Mouse (Mus musculus): ENCODE data around the gene Tbl2. TPM values are rescaled to one million over a fixed set of nuclear protein-coding genes. Genes with fewer than 3 reads are reported as not detected.

Gene Tbl2
- polyA plus RNA-seq (2014; fragmentation: Illumina TruSeq; extraction: RNeasy Lipid Tissue Mini Kit (QIAGEN cat#74804); ENCODE audit: low read depth, low replicate concordance) = 5.3 TPM

DNA sequence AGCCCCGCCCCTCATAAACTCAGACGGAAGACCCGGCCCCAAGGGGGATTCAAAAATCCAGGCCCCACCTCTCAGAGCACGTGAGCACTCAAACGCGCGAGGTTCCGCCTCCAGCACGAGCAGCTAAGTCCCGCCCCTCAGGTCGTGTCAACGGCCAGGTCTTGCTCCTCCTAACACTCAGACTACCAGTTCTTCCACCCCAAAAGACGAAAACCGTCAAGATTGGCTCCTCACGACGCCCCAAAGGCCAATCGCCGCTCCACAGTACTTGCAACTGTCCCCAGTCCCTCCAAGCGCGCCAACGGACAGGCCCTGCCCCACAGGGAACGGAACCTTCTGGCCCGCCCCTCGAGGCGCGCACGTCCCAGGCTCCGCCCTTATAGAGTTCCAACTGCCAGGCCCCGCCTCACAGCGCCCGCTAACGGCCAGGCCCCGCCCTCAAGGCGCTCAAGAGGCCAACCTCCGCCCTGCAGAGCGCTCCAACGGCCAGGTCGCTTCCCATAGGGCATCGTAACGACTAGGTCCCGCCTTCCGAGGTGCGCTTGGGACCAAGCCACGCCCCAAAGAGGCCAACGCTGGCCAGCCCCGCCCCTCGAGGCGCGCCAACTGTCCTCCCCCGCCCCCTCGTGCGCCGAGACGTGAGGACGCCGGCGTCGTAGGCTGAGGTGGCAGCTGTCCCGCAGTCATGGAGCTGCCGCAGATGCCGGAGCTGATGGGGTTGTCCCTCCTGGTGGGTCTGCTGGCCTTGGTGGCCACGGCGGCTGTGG is at the start of gene Tbl2:
Gene Tbl2, plus strand, starts transcription at position 605 of the 767 bp plus-strand sequence.

DNA sequence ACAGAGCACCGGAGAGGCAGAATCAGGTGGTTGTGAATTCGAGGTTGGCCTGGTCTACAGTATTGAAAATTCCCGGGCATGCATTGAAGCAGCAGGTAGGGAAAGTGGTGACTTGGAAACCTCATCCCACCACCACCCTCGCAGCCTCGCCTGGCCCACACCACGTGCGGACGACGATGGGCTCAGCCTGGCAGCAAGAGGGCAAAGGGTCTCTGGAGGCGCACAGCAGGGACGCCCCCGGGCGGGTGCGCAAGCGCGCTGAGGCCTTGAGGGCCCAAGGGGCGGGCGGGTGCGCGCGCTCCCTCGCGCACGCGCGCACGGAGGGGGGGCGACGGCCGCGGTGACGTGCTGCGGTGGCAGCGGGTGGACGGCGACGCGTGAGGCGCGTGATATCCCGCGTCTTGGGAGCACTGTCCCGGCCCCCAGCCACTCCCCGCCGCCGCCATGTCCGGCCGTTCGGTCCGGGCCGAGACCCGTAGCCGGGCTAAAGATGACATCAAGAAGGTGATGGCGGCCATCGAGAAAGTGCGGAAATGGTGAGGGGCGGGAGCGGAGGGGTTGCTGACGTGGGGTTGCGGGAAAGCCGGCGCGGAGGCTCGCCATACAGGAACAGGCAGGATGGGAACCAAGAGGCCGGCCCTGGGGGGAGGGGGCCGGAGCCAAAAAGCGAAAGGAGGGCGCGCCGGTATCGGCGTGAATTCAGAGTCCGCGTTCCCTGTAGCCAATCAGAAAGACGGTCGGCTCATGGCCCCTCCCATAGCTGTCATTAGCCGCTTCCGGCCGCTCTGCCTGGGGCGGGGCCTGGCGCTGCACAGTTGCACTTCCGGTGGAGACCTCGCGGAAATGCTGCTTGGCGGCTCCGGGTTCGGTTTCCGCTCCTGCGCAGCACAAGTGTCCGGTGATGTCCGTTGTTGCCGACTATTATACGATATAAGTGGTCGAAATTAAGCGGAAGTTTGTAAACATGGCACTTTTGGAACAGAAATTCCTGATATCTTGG is 18.9 kb downstream of the Tbl2 start, which contains the start of gene Bcl7b:
Gene Bcl7b, plus strand, starts transcription at position 221 of the 1,000 bp plus-strand sequence.

GRCm38 (mm10) chr5:135186621-135187348 is 37.3 kb downstream of the Tbl2 start, which contains the start of gene Baz1b:
TSS of gene Baz1b (plus strand) at chr5:135187264.

Other genes starting within 250 kb of the Tbl2 start
- gene Tmem270, start 242.9 kb upstream of the Tbl2 start, polyA plus RNA-seq (2014; fragmentation: Illumina TruSeq; extraction: RNeasy Lipid Tissue Mini Kit (QIAGEN cat#74804); ENCODE audit: low read depth, low replicate concordance) = not detected
- gene Cldn13, start 234.1 kb upstream of the Tbl2 start, polyA plus RNA-seq (2014; fragmentation: Illumina TruSeq; extraction: RNeasy Lipid Tissue Mini Kit (QIAGEN cat#74804); ENCODE audit: low read depth, low replicate concordance) = not detected
- 1.4 TPM for gene Mettl27, start 217.3 kb upstream of the Tbl2 start, polyA plus RNA-seq (2014; fragmentation: Illumina TruSeq; extraction: RNeasy Lipid Tissue Mini Kit (QIAGEN cat#74804); ENCODE audit: low read depth, low replicate concordance)
- gene Cldn4, start 202.7 kb upstream of the Tbl2 start, polyA plus RNA-seq (2014; fragmentation: Illumina TruSeq; extraction: RNeasy Lipid Tissue Mini Kit (QIAGEN cat#74804); ENCODE audit: low read depth, low replicate concordance) = not detected
- gene Cldn3, start 163.4 kb upstream of the Tbl2 start, polyA plus RNA-seq (2014; fragmentation: Illumina TruSeq; extraction: RNeasy Lipid Tissue Mini Kit (QIAGEN cat#74804); ENCODE audit: low read depth, low replicate concordance) = 0.37 TPM
- 75.7 TPM for gene Abhd11, start 140.5 kb upstream of the Tbl2 start, polyA plus RNA-seq (2014; fragmentation: Illumina TruSeq; extraction: RNeasy Lipid Tissue Mini Kit (QIAGEN cat#74804); ENCODE audit: low read depth, low replicate concordance)
- gene Stx1a, start 126.2 kb upstream of the Tbl2 start, polyA plus RNA-seq (2014; fragmentation: Illumina TruSeq; extraction: RNeasy Lipid Tissue Mini Kit (QIAGEN cat#74804); ENCODE audit: low read depth, low replicate concordance) = 3.7 TPM
- gene Dnajc30, start 85.5 kb upstream of the Tbl2 start, polyA plus RNA-seq (2014; fragmentation: Illumina TruSeq; extraction: RNeasy Lipid Tissue Mini Kit (QIAGEN cat#74804); ENCODE audit: low read depth, low replicate concordance) = 38.5 TPM
- gene Bud23, start 84.7 kb upstream of the Tbl2 start, polyA plus RNA-seq (2014; fragmentation: Illumina TruSeq; extraction: RNeasy Lipid Tissue Mini Kit (QIAGEN cat#74804); ENCODE audit: low read depth, low replicate concordance) = 34.6 TPM
- gene Vps37d, start 71.4 kb upstream of the Tbl2 start, polyA plus RNA-seq (2014; fragmentation: Illumina TruSeq; extraction: RNeasy Lipid Tissue Mini Kit (QIAGEN cat#74804); ENCODE audit: low read depth, low replicate concordance) = 0.39 TPM
- 45.5 TPM for gene Mlxipl, start 59.8 kb upstream of the Tbl2 start, polyA plus RNA-seq (2014; fragmentation: Illumina TruSeq; extraction: RNeasy Lipid Tissue Mini Kit (QIAGEN cat#74804); ENCODE audit: low read depth, low replicate concordance)
- gene Bcl7b, start 18.6 kb downstream of the Tbl2 start, polyA plus RNA-seq (2014; fragmentation: Illumina TruSeq; extraction: RNeasy Lipid Tissue Mini Kit (QIAGEN cat#74804); ENCODE audit: low read depth, low replicate concordance) = 37.5 TPM
- 40.2 TPM for gene Baz1b, start 37.6 kb downstream of the Tbl2 start, polyA plus RNA-seq (2014; fragmentation: Illumina TruSeq; extraction: RNeasy Lipid Tissue Mini Kit (QIAGEN cat#74804); ENCODE audit: low read depth, low replicate concordance)
- gene Fzd9, start 101.6 kb downstream of the Tbl2 start, polyA plus RNA-seq (2014; fragmentation: Illumina TruSeq; extraction: RNeasy Lipid Tissue Mini Kit (QIAGEN cat#74804); ENCODE audit: low read depth, low replicate concordance) = 0.58 TPM
- not detected for gene Fkbp6, start 200.4 kb downstream of the Tbl2 start, polyA plus RNA-seq (2014; fragmentation: Illumina TruSeq; extraction: RNeasy Lipid Tissue Mini Kit (QIAGEN cat#74804); ENCODE audit: low read depth, low replicate concordance)
- not detected for gene Trim50, start 203.6 kb downstream of the Tbl2 start, polyA plus RNA-seq (2014; fragmentation: Illumina TruSeq; extraction: RNeasy Lipid Tissue Mini Kit (QIAGEN cat#74804); ENCODE audit: low read depth, low replicate concordance)
- 18.7 TPM for gene Nsun5, start 220.3 kb downstream of the Tbl2 start, polyA plus RNA-seq (2014; fragmentation: Illumina TruSeq; extraction: RNeasy Lipid Tissue Mini Kit (QIAGEN cat#74804); ENCODE audit: low read depth, low replicate concordance)
- gene Pom121, start 244.9 kb downstream of the Tbl2 start, polyA plus RNA-seq (2014; fragmentation: Illumina TruSeq; extraction: RNeasy Lipid Tissue Mini Kit (QIAGEN cat#74804); ENCODE audit: low read depth, low replicate concordance) = 10.7 TPM